Mouse (Mus musculus): ENCODE measurements around the gene Krtap12-1.
"Not testable (repeated sequence)": the region's sequence is repeated elsewhere in the genome, so short reads cannot be mapped to it uniquely, and the experiment has no call there.

DNA sequence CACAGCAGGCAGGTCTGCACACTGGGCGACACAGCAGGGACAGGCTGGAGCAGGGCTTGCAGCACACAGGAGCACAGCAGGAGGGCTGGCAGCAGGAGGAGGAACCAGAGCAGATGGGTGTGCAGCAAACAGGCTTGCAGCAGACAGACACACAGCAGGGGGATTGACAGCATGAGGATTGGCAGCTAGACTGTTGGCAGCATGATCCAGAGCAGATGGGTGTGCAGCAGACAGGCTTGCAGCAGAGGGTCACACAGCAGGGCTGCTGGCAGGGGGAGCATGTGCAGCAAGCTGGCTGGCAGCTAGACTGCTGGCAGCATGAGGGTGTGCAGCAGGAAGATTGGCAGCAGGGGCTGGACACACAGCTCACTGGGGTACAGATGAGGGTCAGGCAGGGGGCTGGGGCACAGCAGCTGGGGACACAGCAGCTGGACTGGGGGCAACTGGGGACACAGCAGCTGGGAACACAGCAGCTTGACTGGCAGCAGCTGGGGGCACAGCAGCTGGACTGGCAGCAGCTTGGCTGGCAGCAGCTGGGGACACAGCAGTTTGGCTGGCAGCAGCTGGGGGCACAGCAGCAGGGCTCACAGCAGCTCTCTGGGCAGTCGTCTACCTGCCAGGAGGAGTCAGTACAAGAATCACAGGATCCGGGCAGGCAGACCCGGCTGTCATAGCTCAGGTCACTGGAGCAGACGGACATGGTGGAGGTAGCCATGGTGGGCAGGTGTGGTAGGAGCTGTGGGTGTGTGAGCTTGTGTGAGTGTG lies 21.7 kb downstream of the Krtap12-1 start, which contains the start of gene Gm18596:
- TF ChIP-seq CTCF (IDR thresholded peaks at IDR 0.05; ENCODE audit: low read depth, low read length); GATA1 (IDR thresholded peaks at IDR 0.05; ENCODE audit: borderline replicate concordance, low read length); POLR2AphosphoS5 (IDR thresholded peaks at IDR 0.05; ENCODE audit: insufficient replicate concordance, low read depth, low read length); TAL1 (conservative IDR thresholded peaks at IDR 0.05; ENCODE audit: low read depth, low read length): not testable (repeated sequence)

All from G1E (cell line).